Mouse (Mus musculus): Measurements from ENCODE around the gene Aff3. TPM values are rescaled to one million over a fixed set of nuclear protein-coding genes. Genes with fewer than 3 reads are reported as not detected.
A peak's percentile ranks its signal among the peaks of the same experiment; 100 is the strongest.

The Aff3 gene
- polyA plus RNA-seq, 2 experiments = 0.18 to 0.22 TPM

DNA sequence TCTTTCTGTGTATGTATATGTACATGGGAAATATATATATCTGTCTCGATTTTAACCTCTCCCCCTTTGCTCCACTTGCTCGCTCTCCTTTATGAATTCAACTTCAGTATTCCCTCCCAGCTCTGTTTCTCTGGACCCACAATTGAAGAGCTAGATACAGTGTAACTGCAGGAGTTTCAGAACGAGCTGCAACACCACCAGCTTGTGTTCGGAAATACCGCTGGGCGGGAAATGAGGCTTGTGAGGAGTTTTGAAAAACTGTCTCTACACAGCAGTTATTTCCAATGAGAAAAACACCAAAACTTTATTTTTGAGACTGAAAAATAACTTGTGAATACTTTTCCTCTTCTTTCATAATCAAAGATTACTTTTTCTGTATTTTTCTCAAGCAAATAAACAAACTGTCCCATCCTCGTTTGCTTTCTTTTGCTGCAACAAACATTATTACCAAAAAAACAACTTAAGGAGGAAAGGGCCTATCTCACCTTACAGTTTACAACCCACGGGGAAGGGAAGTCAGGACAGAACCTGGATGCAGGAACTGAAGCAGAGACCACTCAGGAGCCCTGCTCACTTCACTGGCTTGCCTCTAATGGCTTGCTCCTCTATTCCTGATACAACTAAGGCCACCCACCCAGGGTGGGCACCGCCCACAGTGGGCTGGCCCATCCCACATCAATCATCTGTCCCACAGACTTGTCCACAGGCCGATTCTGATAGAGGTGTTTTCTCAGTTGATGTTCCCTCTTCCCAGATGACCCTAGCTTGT, 533.9 kb downstream of the Aff3 start:
- Histone ChIP-seq H3K36me3 (replicated peaks; ENCODE audit: control insufficient read depth, insufficient read depth, low read depth) (no peaks in the 10 kb centered on the region), H3K4me1 (replicated peaks; ENCODE audit: control insufficient read depth in 2 of 2, insufficient read depth in 2 of 2, low read length in 1 of 2) (peaks cover 14 to 27% of the 10 kb centered on the region in 2 experiments), H3K9me3 (ENCODE audit: control insufficient read depth, low read length) (no peaks in the 10 kb centered on the region), H3K27ac (peak overlapping the region; percentile 51), H3K4me2 (ENCODE audit: low read depth) (peak overlapping the region; percentile 90), H3K9ac (replicated peaks) (peak overlapping the region; percentile 80), H3K27me3 (ENCODE audit: control insufficient read depth, insufficient read depth, low read length) (no peaks in the 10 kb centered on the region), H3K4me3 (ENCODE audit: insufficient read depth in 1 of 2, low read depth in 2 of 2, low read length in 2 of 2) (peak overlapping the region; percentile 54 to 79)
- 39% methylated on average over 10 of the region's 10 CpGs for WGBS (ENCODE audit: insufficient replicate concordance)
- 0 out of 2 replicates have a peak, but pooled peaks have one; percentile 10 for ATAC-seq (ENCODE audit: insufficient read depth)
- no peak for TF ChIP-seq EP300 (IDR thresholded peaks at IDR 0.05; ENCODE audit: low read depth)
- TF ChIP-seq CTCF (IDR thresholded peaks at IDR 0.05; ENCODE audit: low read depth) = no peak
- DNase-seq (ENCODE audit: low read depth in 3 of 3, low spot score in 3 of 3) = peak in 2 of 3 experiments; percentile 54 to 55

DNA sequence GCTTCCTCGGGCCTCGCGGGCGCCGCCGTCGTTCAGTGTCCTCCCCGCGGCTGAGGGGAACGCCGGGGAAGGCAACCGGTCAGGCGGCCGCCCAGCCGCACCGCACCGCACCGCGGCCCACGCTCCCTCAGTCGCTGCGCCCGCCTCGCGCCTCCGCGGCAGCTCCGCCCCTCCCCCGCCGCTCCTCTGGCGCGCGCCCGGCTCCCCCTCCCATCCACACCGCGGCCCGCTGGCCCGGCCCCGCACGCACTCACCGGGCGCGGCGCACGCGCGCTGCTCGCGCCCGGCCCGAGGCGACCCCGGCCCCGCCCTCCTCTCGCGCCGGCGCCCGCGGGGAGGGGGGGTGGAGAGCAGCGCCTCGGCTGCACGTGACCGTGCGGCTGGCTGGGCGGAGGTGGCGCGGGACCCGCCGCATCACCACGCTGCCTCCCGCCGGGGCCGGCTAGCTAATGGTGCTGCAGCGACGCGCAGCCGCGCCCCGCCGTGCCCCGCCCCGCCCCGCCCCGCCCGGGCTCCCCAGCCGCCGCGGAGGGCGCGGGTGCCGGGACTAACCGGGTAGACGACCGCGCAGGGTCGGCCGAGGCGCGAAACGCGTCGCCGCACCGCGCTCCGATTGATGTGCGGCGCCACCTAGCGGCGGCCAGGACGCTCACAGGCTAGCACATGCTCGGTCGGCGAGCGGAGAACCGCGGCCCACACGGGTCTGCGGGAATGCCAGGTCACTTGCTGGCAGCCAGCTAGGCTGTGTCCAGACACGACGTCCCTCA, 535.1 kb downstream of the Aff3 start, which contains the start of gene Rev1:
TSS of gene Rev1 (minus strand) at position 301 of the 767 bp plus-strand sequence.
- peak within 1 kb of the TSS; percentile 79 to 92 for H3K4me3 ChIP-seq (ENCODE audit: insufficient read depth in 1 of 2, low read depth in 2 of 2, low read length in 2 of 2)
- H3K9me3 ChIP-seq (ENCODE audit: control insufficient read depth, low read length) = no peaks in the 10 kb centered on the region
- DNase-seq (ENCODE audit: low read depth in 3 of 3, low spot score in 3 of 3) = peak; percentile 81 to 86 (median 82)
- H3K4me1 ChIP-seq (replicated peaks; ENCODE audit: control insufficient read depth in 2 of 2, insufficient read depth in 2 of 2, low read length in 1 of 2) = peaks cover 14 to 29% of the 10 kb centered on the region in 2 experiments
- peak within 1 kb of the TSS; percentile 82 for H3K9ac ChIP-seq (replicated peaks)
- peak; percentile 90 for ATAC-seq (ENCODE audit: insufficient read depth)
- peak within 1 kb of the TSS; percentile 90 for H3K4me2 ChIP-seq (ENCODE audit: low read depth)
- under 1% methylated on average over 94 of the region's 122 CpGs for WGBS (ENCODE audit: insufficient replicate concordance)
- TF ChIP-seq CTCF (IDR thresholded peaks at IDR 0.05; ENCODE audit: low read depth) = peak; percentile 93
- TF ChIP-seq EP300 (IDR thresholded peaks at IDR 0.05; ENCODE audit: low read depth) = no peak
- H3K27me3 ChIP-seq (ENCODE audit: control insufficient read depth, insufficient read depth, low read length) = no peaks in the 10 kb centered on the region
- peak within 1 kb of the TSS; percentile 51 for H3K27ac ChIP-seq
- no peaks in the 10 kb centered on the region for H3K36me3 ChIP-seq (replicated peaks; ENCODE audit: control insufficient read depth, insufficient read depth, low read depth)

DNA sequence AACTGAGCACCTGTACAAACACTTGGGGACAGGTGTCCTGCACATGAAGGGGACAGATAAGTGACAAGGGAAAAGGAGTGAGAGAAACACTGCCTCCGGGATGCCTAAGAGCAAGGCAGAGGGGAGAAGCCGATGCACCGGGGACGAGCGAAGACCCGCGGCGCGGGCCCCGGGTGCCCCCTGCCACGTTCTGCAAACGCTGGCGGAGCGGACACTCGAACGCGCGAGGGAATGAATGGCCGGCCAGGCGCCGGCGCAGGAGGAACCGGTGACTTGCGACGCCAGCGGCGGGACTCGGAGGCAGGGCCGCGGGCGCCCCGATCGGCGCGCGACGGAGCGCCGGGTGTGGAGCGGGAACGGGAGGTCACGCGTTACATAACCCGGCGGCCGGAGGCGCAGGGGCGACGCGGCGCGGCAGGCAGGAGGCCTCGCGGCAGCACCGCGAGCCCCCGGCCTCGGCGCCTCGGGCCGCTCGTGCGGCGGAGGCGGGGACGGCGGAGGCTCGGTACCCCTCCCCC, 535.8 kb downstream of the Aff3 start:
- DNase-seq (ENCODE audit: low read depth in 3 of 3, low spot score in 3 of 3) (peak in 2 of 3 experiments; percentile 22 to 36), ATAC-seq (ENCODE audit: insufficient read depth) (peak; percentile 27; the same call in 1 of the 2 replicates)
- 2% methylated on average over 43 of the region's 68 CpGs for WGBS (ENCODE audit: insufficient replicate concordance)
- H3K36me3 ChIP-seq (replicated peaks; ENCODE audit: control insufficient read depth, insufficient read depth, low read depth) = no peaks in the 10 kb centered on the region
- H3K9me3 ChIP-seq (ENCODE audit: control insufficient read depth, low read length) = no peaks in the 10 kb centered on the region
- H3K4me2 ChIP-seq (ENCODE audit: low read depth) = peak overlapping the region; percentile 90
- TF ChIP-seq EP300 (IDR thresholded peaks at IDR 0.05; ENCODE audit: low read depth) = no peak
- TF ChIP-seq CTCF (IDR thresholded peaks at IDR 0.05; ENCODE audit: low read depth) = no peak
- H3K9ac ChIP-seq (replicated peaks) = peak overlapping the region; percentile 82
- peaks cover 14 to 29% of the 10 kb centered on the region in 2 experiments for H3K4me1 ChIP-seq (replicated peaks; ENCODE audit: control insufficient read depth in 2 of 2, insufficient read depth in 2 of 2, low read length in 1 of 2)
- no peaks in the 10 kb centered on the region for H3K27me3 ChIP-seq (ENCODE audit: control insufficient read depth, insufficient read depth, low read length)
- H3K27ac ChIP-seq = peak overlapping the region; percentile 51
- peak overlapping the region; percentile 79 to 92 for H3K4me3 ChIP-seq (ENCODE audit: insufficient read depth in 1 of 2, low read depth in 2 of 2, low read length in 2 of 2)

Other genes starting within 250 kb of the Aff3 start
- gene Lonrf2, start 171.8 kb upstream of the Aff3 start, polyA plus RNA-seq (2012; rRNA removed) = 0.09 and 0.13 TPM in 2 replicates
- gene Lonrf2, start 171.8 kb upstream of the Aff3 start, polyA plus RNA-seq (2014; fragmentation: Nextera tagmentation; extraction: Ambion mirVana) = 0.08 TPM in 1 of 2 replicates, not detected in the other
- gene Chst10, start 233.2 kb upstream of the Aff3 start, polyA plus RNA-seq (2012; rRNA removed) = 0.06 and 0.07 TPM in 2 replicates
- 0.09 and 0.11 TPM in 2 replicates for gene Chst10, start 233.2 kb upstream of the Aff3 start, polyA plus RNA-seq (2014; fragmentation: Nextera tagmentation; extraction: Ambion mirVana)